Mouse (Mus musculus): ENCODE measurements around the gene Slit2. TPM values are rescaled to one million over a fixed set of nuclear protein-coding genes. Genes with fewer than 3 reads are reported as not detected.

The Slit2 gene
- polyA plus RNA-seq, 1 experiment from 2014 or later: 3.8 TPM

DNA sequence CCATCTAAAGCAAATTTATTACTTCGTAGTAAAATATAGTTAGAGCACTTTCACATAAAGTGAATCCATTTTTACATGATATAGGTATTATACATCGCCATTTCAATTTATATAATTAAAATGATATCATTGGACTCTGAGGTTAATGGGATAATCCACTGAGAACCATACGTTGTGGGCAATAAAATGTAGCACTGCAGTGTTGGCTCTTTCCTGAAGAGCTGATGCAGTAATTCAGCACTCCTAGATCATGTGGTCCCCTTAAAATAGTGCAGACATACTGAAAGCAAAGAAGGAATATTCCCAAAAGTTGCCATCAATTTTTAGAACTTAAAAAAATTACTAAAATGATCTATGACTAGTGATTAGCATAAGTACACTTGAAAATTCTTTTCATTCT is 177.9 kb downstream of the Slit2 start:
- Histone ChIP-seq H3K9me3 (ENCODE audit: control insufficient read depth, low read length) (no peaks in the 10 kb centered on the region), H3K36me3 (ENCODE audit: control insufficient read depth, insufficient read depth, low read length) (no peaks in the 10 kb centered on the region), H3K9ac (ENCODE audit: low read depth, low read length) (no peak overlapping the region), H3K4me2 (no peak overlapping the region), H3K4me1 (replicated peaks; ENCODE audit: control insufficient read depth, insufficient read depth, low read length) (no peaks in the 10 kb centered on the region), H3K4me3 (ENCODE audit: low read depth, low read length) (no peak overlapping the region), H3K27me3 (replicated peaks; ENCODE audit: control insufficient read depth, insufficient read depth, low read length) (no peaks in the 10 kb centered on the region), H3K27ac (ENCODE audit: low read depth, low read length) (no peak overlapping the region)
- DNase-seq (ENCODE audit: low spot score) (no peak), ATAC-seq (replicated peaks; ENCODE audit: low FRiP score) (no peak)
- 73% methylated on average over 3 of the region's 3 CpGs for WGBS

DNA sequence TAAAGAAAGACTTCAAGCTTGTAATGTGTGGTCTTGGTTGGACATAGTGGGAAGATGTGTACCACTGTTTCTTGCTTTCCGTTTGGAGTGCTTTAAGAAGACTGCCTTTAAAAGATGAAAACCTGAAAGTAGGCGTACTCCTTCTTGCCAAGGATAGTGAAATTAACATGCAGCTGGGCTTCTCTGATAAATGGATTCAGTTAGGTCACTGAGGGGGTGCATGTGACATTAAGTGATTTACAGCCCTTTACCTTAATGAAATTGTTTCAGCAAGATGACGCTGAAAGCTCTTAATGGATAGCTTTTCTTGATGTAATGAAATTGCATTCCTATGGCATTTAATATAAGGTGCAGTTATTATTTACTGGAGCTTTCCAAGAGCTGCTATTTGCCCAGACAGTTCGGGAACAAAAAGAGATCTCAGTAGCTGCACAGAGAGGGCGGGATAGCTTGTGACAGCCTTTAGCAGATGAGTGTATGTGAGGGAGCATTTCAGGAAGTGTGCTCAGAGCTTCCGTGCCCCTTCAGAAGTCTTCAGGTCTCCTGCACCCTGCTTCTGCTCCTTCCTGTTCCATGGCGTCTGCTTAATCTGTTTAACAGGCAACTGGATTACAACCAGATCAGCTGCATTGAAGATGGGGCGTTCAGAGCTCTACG is 198.8 kb downstream of the Slit2 start:
- no peak for ATAC-seq (replicated peaks; ENCODE audit: low FRiP score)
- WGBS: 49% methylated on average over 9 of the region's 9 CpGs

DNA sequence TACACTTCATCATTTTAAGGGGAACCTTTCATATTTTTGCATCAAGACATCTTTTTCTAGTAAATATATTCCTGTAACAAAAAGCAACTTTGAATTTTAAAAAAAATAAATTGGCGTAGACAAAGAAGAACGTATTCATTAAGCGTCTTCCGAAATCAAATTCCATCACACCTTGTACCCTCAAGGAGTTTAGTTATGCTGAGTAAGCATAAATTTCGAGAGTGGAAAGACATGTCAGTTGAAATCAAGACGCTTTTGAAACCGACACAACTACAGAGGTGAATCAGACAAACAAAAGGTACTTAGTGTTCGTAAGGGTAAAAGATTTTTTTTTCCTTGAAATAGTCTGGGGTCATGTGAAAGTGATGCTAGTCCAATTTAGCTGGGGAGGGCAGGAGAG is 201.4 kb downstream of the Slit2 start:
- H3K27me3 ChIP-seq (replicated peaks; ENCODE audit: control insufficient read depth, insufficient read depth, low read length): no peaks in the 10 kb centered on the region
- no peak overlapping the region for H3K4me3 ChIP-seq (ENCODE audit: low read depth, low read length)
- WGBS: 86% methylated on average over 8 of the region's 8 CpGs
- no peaks in the 10 kb centered on the region for H3K36me3 ChIP-seq (ENCODE audit: control insufficient read depth, insufficient read depth, low read length)
- DNase-seq (ENCODE audit: low spot score): no peak
- no peak overlapping the region for H3K4me2 ChIP-seq
- no peak overlapping the region for H3K9ac ChIP-seq (ENCODE audit: low read depth, low read length)
- ATAC-seq (replicated peaks; ENCODE audit: low FRiP score): no peak
- H3K4me1 ChIP-seq (replicated peaks; ENCODE audit: control insufficient read depth, insufficient read depth, low read length): no peaks in the 10 kb centered on the region
- no peak overlapping the region for H3K27ac ChIP-seq (ENCODE audit: low read depth, low read length)
- no peaks in the 10 kb centered on the region for H3K9me3 ChIP-seq (ENCODE audit: control insufficient read depth, low read length)

More for the DNA sequence above, 198.8 kb downstream of the Slit2 start:
- Histone ChIP-seq H3K27me3 (replicated peaks; ENCODE audit: control insufficient read depth, insufficient read depth, low read length) (no peaks in the 10 kb centered on the region), H3K9ac (ENCODE audit: low read depth, low read length) (no peak overlapping the region), H3K27ac (ENCODE audit: low read depth, low read length) (no peak overlapping the region), H3K4me2 (no peak overlapping the region), H3K4me1 (replicated peaks; ENCODE audit: control insufficient read depth, insufficient read depth, low read length) (no peaks in the 10 kb centered on the region), H3K9me3 (ENCODE audit: control insufficient read depth, low read length) (no peaks in the 10 kb centered on the region), H3K4me3 (ENCODE audit: low read depth, low read length) (no peak overlapping the region), H3K36me3 (ENCODE audit: control insufficient read depth, insufficient read depth, low read length) (no peaks in the 10 kb centered on the region)
- no peak for DNase-seq (ENCODE audit: low spot score)

DNA sequence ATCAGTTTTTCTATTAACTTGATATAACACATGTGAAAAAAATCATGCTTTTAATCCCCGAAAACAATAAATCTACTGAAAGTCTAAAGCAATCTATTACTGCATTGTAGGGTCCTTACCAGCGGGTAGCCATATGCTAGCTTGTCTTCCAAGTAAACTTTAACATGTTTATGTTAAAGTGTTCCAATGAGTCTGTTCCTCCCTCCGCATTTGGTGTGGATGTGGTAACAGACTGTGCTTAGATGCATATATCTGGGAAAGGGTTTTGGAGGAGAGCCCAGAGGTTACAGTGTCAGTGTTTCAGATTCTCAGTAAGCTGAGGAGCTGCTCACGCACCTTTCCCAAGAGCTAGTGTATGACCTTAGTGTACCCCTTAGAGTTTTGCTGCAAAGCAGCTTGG is 204.9 kb downstream of the Slit2 start:
- H3K4me2 ChIP-seq: no peak overlapping the region
- ATAC-seq (replicated peaks; ENCODE audit: low FRiP score) (no peak), DNase-seq (ENCODE audit: low spot score) (no peak)
- H3K27ac ChIP-seq (ENCODE audit: low read depth, low read length): no peak overlapping the region
- H3K4me1 ChIP-seq (replicated peaks; ENCODE audit: control insufficient read depth, insufficient read depth, low read length): no peaks in the 10 kb centered on the region
- no peaks in the 10 kb centered on the region for H3K9me3 ChIP-seq (ENCODE audit: control insufficient read depth, low read length)
- H3K4me3 ChIP-seq (ENCODE audit: low read depth, low read length): no peak overlapping the region
- 89% methylated on average over 4 of the region's 4 CpGs for WGBS
- H3K27me3 ChIP-seq (replicated peaks; ENCODE audit: control insufficient read depth, insufficient read depth, low read length): no peaks in the 10 kb centered on the region
- no peak overlapping the region for H3K9ac ChIP-seq (ENCODE audit: low read depth, low read length)
- no peaks in the 10 kb centered on the region for H3K36me3 ChIP-seq (ENCODE audit: control insufficient read depth, insufficient read depth, low read length)

DNA sequence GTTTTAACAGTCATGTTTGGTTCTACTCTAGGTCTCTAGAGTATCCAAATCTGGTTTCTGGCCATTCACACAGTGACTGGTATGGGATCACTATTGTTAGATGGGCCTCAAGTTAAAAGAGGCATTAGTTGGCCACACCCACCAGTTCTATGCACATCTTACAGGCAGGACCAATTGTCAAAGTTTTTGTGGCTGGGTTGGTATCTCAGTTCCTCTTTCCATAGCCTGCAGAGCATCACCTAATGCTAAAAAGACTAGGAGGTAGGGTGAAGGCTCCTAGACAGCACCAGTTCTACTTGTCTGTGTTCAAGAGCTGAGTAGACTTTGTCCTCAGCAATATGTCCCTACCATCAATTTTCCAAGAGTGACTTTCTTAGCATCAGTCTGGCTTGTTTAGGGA is 216.4 kb downstream of the Slit2 start:
- no peak overlapping the region for H3K27ac ChIP-seq (ENCODE audit: low read depth, low read length)
- DNase-seq (ENCODE audit: low spot score): no peak
- H3K4me3 ChIP-seq (ENCODE audit: low read depth, low read length): no peak overlapping the region
- H3K4me1 ChIP-seq (replicated peaks; ENCODE audit: control insufficient read depth, insufficient read depth, low read length): no peaks in the 10 kb centered on the region
- no peak overlapping the region for H3K9ac ChIP-seq (ENCODE audit: low read depth, low read length)
- no peak for ATAC-seq (replicated peaks; ENCODE audit: low FRiP score)
- no peak overlapping the region for H3K4me2 ChIP-seq
- no peaks in the 10 kb centered on the region for H3K27me3 ChIP-seq (replicated peaks; ENCODE audit: control insufficient read depth, insufficient read depth, low read length)
- H3K36me3 ChIP-seq (ENCODE audit: control insufficient read depth, insufficient read depth, low read length): no peaks in the 10 kb centered on the region
- H3K9me3 ChIP-seq (ENCODE audit: control insufficient read depth, low read length): no peaks in the 10 kb centered on the region

DNA sequence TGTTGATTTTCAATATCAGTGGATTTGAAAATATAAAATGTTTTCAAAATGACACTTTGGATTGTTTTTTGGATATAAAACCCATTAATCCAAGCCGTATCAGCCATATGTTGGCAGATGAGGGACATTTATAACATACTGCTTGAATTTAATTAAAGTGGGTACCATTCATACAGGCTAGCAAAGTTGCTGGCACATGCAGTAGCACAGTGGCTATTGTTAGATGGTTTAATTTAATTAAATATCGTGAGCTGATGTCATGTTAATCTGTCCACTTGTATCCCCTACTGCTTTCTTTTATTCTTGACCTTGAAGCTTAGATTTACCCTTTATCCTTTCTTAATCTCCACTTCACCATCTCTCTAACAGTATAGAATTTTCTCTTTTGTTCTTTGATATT is 232.3 kb downstream of the Slit2 start:
- no peak for DNase-seq (ENCODE audit: low spot score)
- no peaks in the 10 kb centered on the region for H3K4me1 ChIP-seq (replicated peaks; ENCODE audit: control insufficient read depth, insufficient read depth, low read length)
- H3K9ac ChIP-seq (ENCODE audit: low read depth, low read length): no peak overlapping the region
- 86% methylated on average over 2 of the region's 2 CpGs for WGBS
- no peak overlapping the region for H3K27ac ChIP-seq (ENCODE audit: low read depth, low read length)
- no peak for ATAC-seq (replicated peaks; ENCODE audit: low FRiP score)
- no peaks in the 10 kb centered on the region for H3K9me3 ChIP-seq (ENCODE audit: control insufficient read depth, low read length)
- H3K36me3 ChIP-seq (ENCODE audit: control insufficient read depth, insufficient read depth, low read length): no peaks in the 10 kb centered on the region
- no peak overlapping the region for H3K4me2 ChIP-seq
- H3K27me3 ChIP-seq (replicated peaks; ENCODE audit: control insufficient read depth, insufficient read depth, low read length): no peaks in the 10 kb centered on the region
- H3K4me3 ChIP-seq (ENCODE audit: low read depth, low read length): no peak overlapping the region

DNA sequence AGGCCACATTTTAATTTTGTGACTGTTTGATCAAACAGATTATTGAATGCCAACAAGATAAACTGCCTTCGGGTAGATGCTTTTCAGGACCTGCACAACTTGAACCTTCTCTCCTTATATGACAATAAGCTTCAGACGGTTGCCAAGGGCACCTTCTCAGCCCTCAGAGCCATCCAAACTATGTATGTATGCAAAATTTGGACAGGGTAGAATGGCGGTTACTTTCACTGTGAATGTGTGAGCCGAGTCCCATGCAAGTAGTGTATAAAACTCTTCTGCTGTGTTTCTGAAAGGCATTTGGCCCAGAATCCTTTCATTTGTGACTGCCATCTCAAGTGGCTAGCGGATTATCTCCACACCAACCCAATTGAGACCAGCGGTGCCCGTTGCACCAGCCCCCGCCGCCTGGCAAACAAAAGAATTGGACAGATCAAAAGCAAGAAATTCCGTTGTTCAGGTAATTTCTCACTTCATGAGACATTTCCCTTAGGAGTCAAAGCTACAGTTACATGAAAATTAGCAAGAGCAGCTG is 236.8 kb downstream of the Slit2 start:
- Histone ChIP-seq H3K4me1 (replicated peaks; ENCODE audit: control insufficient read depth, insufficient read depth, low read length) (no peaks in the 10 kb centered on the region), H3K4me3 (ENCODE audit: low read depth, low read length) (no peak overlapping the region), H3K27me3 (replicated peaks; ENCODE audit: control insufficient read depth, insufficient read depth, low read length) (no peaks in the 10 kb centered on the region), H3K36me3 (ENCODE audit: control insufficient read depth, insufficient read depth, low read length) (no peaks in the 10 kb centered on the region), H3K9ac (ENCODE audit: low read depth, low read length) (no peak overlapping the region), H3K4me2 (no peak overlapping the region), H3K9me3 (ENCODE audit: control insufficient read depth, low read length) (no peaks in the 10 kb centered on the region), H3K27ac (ENCODE audit: low read depth, low read length) (no peak overlapping the region)
- DNase-seq (ENCODE audit: low spot score) (no peak), ATAC-seq (replicated peaks; ENCODE audit: low FRiP score) (no peak)
- WGBS: 89% methylated on average over 10 of the region's 10 CpGs

DNA sequence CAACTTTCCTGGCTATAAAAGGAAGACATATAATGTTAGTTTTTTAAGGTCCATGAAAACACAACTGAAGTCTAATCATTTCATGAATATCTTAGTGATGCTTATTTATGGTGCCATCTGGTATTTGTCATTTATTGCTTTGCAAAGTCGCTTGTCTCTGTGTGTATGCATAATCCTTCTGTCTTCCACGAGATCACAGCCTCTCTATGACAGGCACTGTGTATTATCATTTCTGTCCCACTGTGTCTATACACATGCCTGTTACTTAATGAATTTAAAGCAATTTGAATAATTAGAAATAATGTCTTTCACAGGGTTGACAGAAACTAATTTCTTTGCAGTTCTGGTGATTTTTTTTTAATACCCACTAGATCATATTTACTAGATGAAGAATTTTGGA is 242.6 kb downstream of the Slit2 start:
- no peak overlapping the region for H3K4me2 ChIP-seq
- ATAC-seq (replicated peaks; ENCODE audit: low FRiP score): no peak
- H3K27ac ChIP-seq (ENCODE audit: low read depth, low read length): no peak overlapping the region
- no peaks in the 10 kb centered on the region for H3K36me3 ChIP-seq (ENCODE audit: control insufficient read depth, insufficient read depth, low read length)
- no peak overlapping the region for H3K4me3 ChIP-seq (ENCODE audit: low read depth, low read length)
- no peaks in the 10 kb centered on the region for H3K27me3 ChIP-seq (replicated peaks; ENCODE audit: control insufficient read depth, insufficient read depth, low read length)
- no peak overlapping the region for H3K9ac ChIP-seq (ENCODE audit: low read depth, low read length)
- no peaks in the 10 kb centered on the region for H3K4me1 ChIP-seq (replicated peaks; ENCODE audit: control insufficient read depth, insufficient read depth, low read length)
- H3K9me3 ChIP-seq (ENCODE audit: control insufficient read depth, low read length): no peaks in the 10 kb centered on the region
- 50% methylated on average over 2 of the region's 2 CpGs for WGBS
- DNase-seq (ENCODE audit: low spot score): no peak

DNA sequence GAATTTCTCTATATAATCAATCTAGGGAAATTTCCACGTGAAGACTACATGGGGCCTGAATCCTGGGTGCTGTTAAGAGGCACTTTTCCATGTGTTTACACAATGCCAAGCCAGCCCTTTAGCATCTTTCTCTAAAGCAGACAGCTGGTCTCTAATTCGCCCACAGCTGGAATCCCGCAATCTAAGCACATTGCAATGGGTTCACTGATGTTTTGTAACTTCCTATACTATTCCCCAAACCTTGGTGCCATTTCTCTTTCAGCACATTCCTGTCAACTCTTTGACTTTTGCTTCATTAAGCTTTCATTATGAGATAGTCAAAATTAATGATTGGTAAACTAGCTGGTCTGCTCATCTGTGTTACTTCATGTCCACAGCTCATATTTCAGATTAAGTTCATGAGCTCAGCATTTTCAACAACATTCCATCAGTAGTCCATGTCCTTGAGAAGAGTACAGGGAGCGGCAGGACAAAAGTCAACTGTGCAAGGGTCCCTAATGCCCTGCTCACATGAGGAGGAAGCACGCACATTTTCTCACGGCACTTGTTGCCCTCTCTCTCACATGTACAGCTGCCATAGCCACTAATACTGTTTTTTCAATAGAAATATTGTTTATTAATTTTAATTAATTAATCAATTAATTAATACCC is 247.6 kb downstream of the Slit2 start:
- H3K4me2 ChIP-seq: no peak overlapping the region
- no peaks in the 10 kb centered on the region for H3K36me3 ChIP-seq (ENCODE audit: control insufficient read depth, insufficient read depth, low read length)
- WGBS: 70% methylated on average over 6 of the region's 6 CpGs
- no peak for DNase-seq (ENCODE audit: low spot score)
- H3K4me1 ChIP-seq (replicated peaks; ENCODE audit: control insufficient read depth, insufficient read depth, low read length): no peaks in the 10 kb centered on the region
- no peak overlapping the region for H3K27ac ChIP-seq (ENCODE audit: low read depth, low read length)
- H3K27me3 ChIP-seq (replicated peaks; ENCODE audit: control insufficient read depth, insufficient read depth, low read length): no peaks in the 10 kb centered on the region
- no peaks in the 10 kb centered on the region for H3K9me3 ChIP-seq (ENCODE audit: control insufficient read depth, low read length)
- no peak overlapping the region for H3K4me3 ChIP-seq (ENCODE audit: low read depth, low read length)
- no peak overlapping the region for H3K9ac ChIP-seq (ENCODE audit: low read depth, low read length)
- no peak for ATAC-seq (replicated peaks; ENCODE audit: low FRiP score)

Data from liver, embryonic 11.5 days (tissue).